Mouse (Mus musculus): ENCODE results near the gene Ugt1a6b. TPM values are rescaled to one million over a fixed set of nuclear protein-coding genes. Genes with fewer than 3 reads are reported as not detected.

Ugt1a6b gene
- polyA plus RNA-seq (2017; shearing (Covaris generic)), result not detected

GRCm38 (mm10) chr1:88103019-88103418, at the start of gene Ugt1a6b:
Gene Ugt1a6b (plus strand): TSS chr1:88103252.

DNA sequence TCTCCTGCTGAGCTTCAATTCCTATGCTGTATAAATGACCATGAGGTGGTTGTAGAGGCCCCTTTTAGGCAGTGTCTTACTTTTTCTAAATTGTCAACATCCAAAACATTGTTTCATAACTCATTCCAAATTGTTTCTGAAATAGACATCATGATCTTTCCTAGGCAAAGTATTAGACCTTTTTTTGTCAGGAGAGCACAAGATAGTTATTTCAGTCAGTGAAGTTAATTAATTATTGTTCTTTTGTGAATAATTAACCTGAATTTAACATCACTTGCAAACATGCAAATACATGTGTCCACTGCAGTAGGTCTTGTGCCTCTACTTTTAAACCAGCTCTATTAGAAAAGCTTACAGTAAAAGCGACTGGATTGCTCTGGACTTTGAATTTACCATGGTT, 48.0 kb upstream of the Ugt1a6b start, which contains the start of gene Ugt1a10:
Gene Ugt1a10 (plus strand): TSS at position 301 of the 400 bp plus-strand sequence.

GRCm38 (mm10) chr1:88070495-88070894, 32.6 kb upstream of the Ugt1a6b start, which contains the start of gene Ugt1a9:
Gene Ugt1a9 (plus strand): TSS chr1:88070800.

DNA sequence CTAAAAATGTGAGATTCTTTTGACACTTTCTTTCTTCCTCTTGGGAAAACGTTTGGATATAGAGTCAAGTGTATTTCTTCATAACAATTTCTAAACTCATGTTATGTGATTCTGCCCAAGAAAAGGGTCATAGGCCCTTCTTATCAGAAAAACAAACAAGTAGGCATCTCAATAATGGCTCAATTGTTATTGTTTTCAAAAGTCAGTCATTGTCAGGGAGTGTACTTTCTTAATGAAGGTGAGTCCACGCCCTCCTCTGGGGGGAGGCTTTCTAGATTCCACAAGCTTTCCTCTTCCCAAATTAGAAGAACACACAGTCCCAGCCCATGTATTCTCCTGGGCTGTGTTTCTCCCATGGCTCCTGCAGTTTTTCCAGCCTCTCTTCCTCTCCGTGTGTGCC, 15.5 kb upstream of the Ugt1a6b start, which contains the start of gene Ugt1a8:
Gene Ugt1a8 (plus strand): TSS at position 301 of the 400 bp plus-strand sequence.

DNA sequence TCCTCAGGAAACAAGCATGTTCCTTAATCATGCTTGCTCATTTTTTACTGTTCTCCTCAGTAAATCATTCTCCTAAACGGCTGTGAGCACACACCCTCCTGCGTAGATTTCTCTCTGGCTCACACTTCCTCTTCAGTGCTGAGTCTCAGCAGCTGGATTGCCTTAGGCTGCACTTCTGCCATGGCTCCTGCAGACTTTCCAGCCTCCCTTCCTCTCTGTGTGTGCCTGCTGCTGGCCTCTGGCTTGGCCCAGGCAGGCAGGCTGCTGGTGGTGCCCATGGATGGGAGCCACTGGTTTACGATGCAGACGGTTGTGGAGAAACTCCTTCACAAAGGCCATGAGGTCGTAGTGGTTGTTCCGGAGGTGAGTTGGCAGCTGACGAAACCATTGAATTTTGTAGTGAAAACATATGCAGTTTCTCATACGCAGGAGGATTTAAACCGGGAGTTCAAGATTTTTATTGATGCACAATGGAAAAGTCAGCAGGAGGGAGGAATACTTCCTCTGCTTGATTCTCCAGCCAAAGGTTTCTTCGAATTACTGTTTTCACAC, 8.0 kb upstream of the Ugt1a6b start, which contains the start of gene Ugt1a7c:
Gene Ugt1a7c (plus strand): TSS at position 122 of the 552 bp plus-strand sequence.

GRCm38 (mm10) chr1:88134457-88135011, 31.5 kb downstream of the Ugt1a6b start, which contains the start of gene Ugt1a6a:
Gene Ugt1a6a (plus strand): TSS chr1:88134809.

GRCm38 (mm10) chr1:88165711-88166110, 62.7 kb downstream of the Ugt1a6b start, which contains the start of gene Ugt1a5:
Gene Ugt1a5 (plus strand): TSS chr1:88166012.

DNA sequence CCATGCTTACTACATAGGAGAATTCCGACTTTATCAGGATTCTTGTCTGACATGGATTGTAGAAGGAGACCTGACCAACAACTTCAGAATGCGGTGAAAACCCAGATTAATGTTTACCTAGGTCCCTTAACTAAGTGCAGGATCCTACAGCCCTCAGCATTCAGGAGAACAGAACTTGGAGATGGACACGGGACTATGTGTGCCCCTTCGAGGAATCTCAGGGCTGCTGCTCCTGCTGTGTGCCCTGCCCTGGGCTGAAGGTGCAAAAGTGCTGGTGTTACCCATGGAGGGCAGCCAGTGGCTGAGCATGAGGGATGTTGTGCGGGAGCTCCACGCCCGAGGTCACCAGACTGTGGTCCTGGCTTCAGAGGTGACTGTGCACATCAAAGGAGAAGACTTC, 97.4 kb downstream of the Ugt1a6b start, which contains the start of gene Ugt1a2:
Gene Ugt1a2 (plus strand): TSS at position 146 of the 400 bp plus-strand sequence.

DNA sequence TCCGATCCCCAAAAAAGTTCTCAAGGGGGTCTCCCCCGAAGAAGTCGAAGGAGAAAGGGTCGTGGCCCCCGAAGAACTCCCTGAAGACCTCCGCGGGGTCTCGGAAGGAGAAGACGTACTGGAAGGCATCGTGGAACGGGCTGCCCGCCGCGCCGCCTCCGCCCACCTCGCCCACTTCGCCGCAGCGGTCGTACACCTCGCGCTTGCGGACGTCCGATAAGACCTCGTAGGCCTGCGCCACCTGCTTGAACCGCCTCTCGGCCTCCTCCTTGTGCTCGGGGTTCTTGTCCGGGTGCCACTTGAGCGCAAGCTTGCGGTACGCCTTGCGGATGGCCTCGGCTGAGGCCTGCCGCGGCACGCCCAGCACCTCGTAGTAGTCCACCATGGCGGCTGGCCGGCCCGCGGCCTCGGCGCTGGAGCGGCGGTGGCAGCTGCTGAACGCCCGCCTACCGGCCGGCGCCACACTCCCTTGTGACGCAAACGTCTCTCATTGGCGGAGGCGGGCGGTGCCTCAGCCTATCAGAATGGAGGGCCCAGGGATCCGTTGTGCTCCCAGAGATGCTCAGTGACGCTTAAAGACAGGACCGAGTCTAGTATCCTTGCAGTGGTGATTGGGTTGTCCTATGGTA, 102.4 kb downstream of the Ugt1a6b start, which contains the start of gene Dnajb3:
Gene Dnajb3 (minus strand): TSS at position 489 of the 629 bp plus-strand sequence.

GRCm38 (mm10) chr1:88211812-88212211, 108.8 kb downstream of the Ugt1a6b start, which contains the start of gene Ugt1a1:
Gene Ugt1a1 (plus strand): TSS chr1:88211959.

GRCm38 (mm10) chr1:88226670-88227379, 123.8 kb downstream of the Ugt1a6b start, which contains the start of gene Mroh2a:
Gene Mroh2a (plus strand): TSS chr1:88226986.

Other genes starting within 250 kb of the Ugt1a6b start
- gene Dgkd, start 250.0 kb upstream of the Ugt1a6b start, polyA plus RNA-seq (2017; shearing (Covaris generic)), result 82.5 TPM
- 14.5 TPM for gene Usp40, start 94.7 kb upstream of the Ugt1a6b start, polyA plus RNA-seq (2017; shearing (Covaris generic))
- gene Ugt1a10, start 47.9 kb upstream of the Ugt1a6b start, polyA plus RNA-seq (2017; shearing (Covaris generic)), result not detected
- not detected for gene Ugt1a9, start 32.5 kb upstream of the Ugt1a6b start, polyA plus RNA-seq (2017; shearing (Covaris generic))
- not detected for gene Ugt1a8, start 15.4 kb upstream of the Ugt1a6b start, polyA plus RNA-seq (2017; shearing (Covaris generic))
- gene Ugt1a7c, start 8.2 kb upstream of the Ugt1a6b start, polyA plus RNA-seq (2017; shearing (Covaris generic)), result 0.16 TPM
- gene Ugt1a6a, start 31.6 kb downstream of the Ugt1a6b start, polyA plus RNA-seq (2017; shearing (Covaris generic)), result 1.1 TPM
- not detected for gene Ugt1a5, start 62.8 kb downstream of the Ugt1a6b start, polyA plus RNA-seq (2017; shearing (Covaris generic))
- gene Ugt1a2, start 97.3 kb downstream of the Ugt1a6b start, polyA plus RNA-seq (2017; shearing (Covaris generic)), result 0.56 TPM
- gene Dnajb3, start 102.5 kb downstream of the Ugt1a6b start, polyA plus RNA-seq (2017; shearing (Covaris generic)), result not detected
- gene Ugt1a1, start 108.7 kb downstream of the Ugt1a6b start, polyA plus RNA-seq (2017; shearing (Covaris generic)), result not detected
- gene Mroh2a, start 123.7 kb downstream of the Ugt1a6b start, polyA plus RNA-seq (2017; shearing (Covaris generic)), result 2.7 TPM
- 90.0 TPM for gene Hjurp, start 174.4 kb downstream of the Ugt1a6b start, polyA plus RNA-seq (2017; shearing (Covaris generic))
- gene Trpm8, start 174.4 kb downstream of the Ugt1a6b start, polyA plus RNA-seq (2017; shearing (Covaris generic)), result not detected